ENCODE assay signal across 1 mouse cellular context in the genomic region with DNA sequence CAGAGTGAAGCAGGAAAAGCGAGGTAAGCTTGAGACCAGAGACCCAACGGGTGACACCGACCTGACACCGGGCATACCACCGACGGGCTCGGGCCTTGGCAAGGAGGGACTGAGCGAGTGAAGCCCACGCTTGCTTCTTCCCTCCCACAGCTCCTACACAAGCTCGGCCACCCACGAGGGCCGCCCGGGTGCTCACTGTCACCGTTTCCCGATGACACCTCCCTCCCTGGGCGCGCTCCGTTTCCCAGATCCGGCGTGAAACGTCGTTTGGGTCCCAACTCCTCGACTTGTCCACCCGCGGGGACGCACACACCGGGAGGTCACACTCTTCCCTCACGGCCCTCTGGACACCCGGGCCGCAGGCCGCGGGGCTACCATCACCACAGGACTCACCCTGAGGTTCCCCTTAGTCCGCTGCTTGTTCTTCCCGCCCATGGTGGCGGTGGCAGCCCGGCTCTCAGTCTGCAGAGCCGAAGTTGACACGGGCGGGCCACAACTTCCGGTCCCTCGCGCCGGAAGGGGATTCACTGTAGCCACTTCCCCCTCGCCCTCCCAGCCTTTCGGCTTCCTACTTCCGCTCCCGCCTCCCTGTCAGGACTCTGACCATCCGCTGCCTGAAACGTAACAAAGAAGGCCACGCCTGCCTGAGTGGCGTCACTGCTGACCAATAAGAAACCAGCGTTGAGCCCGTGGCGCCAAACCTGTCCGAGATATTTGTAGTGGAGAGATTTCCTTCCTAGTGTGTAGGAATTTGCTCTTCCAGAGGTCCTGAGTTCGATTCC.
TF ChIP-seq lines count a peak whose summit lies in the region.

Ltn1 (minus strand) TSS at position 580 of the 782 bp plus-strand sequence.

TF ChIP-seq in MEL, 35 proteins besides CTCF, POLR2A, EP300 and RAD21 (continued from another document):
- TF ChIP-seq ZMIZ1 (IDR thresholded peaks at IDR 0.05; ENCODE audit: low read depth, low read length) = no peak
